Mouse (Mus musculus) cerebellum, adult 2 months (tissue): ENCODE data around the gene Enc1.

Experiments
- CTCF ChIP-seq: fragments of 200-500 bp; IDR thresholded peaks from 2 replicates; pipeline ENCODE4 v1.5.1; 2011; ENCODE audit warnings: low read depth, mild to moderate bottlenecking, control low read depth, low read length, moderate library complexity, borderline replicate concordance; ENCODE audit not compliant: insufficient read depth
- POLR2A ChIP-seq: fragments of 200-500 bp; IDR thresholded peaks from 2 replicates; pipeline ENCODE4 v1.6.1; 2011; ENCODE audit warnings: low read length, control low read depth, borderline replicate concordance; ENCODE audit not compliant: insufficient read depth

DNA sequence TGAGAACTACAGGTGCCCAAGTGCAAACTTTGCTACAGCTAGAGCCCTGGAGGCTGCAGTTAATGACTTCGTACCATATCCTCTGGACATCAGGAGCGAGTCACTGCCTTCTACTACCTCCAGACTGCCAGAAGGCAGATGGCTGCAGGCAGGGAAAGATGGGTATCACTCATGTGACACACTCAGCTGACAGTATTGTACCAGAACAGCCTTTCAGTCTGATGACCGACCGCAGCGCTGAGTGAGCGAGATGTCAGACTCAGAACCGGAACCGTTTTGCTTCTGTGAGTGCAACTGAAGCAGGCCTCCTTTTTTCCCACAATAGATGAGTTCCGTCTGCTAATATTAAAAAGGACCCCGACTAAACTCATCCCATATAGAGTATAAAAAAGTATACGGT is 48.3 kb upstream of the Enc1 start:
- TF ChIP-seq CTCF: no peak
- no peak for TF ChIP-seq POLR2A
